Mouse (Mus musculus) adrenal gland, adult 2 months (tissue): ENCODE results near the gene Vcan. TPM values are rescaled to one million over a fixed set of nuclear protein-coding genes. Genes with fewer than 3 reads are reported as not detected.
"Not testable (repeated sequence)": the region's sequence is repeated elsewhere in the genome, so short reads cannot be mapped to it uniquely, and the experiment has no call there.

Experiments used
- DNase-seq: peaks from one replicate; pipeline ENCODE4 v3.0.0; 2021
- long read RNA-seq: library from polyadenylated mRNA; stranded (forward); transcript quantifications from one replicate; pipeline ENCODE4 v2.0.0, GENCODE M21; 2021
- polyA plus RNA-seq: library from polyadenylated mRNA; depleted of rRNA; stranded (reverse); fragments of >200 nt; gene quantifications from 2 replicates; pipeline ENCODE4 v1.2.3, GENCODE M21; 2012; rRNA removed
- total RNA-seq, 2 experiments: library from RNA; stranded (reverse); gene quantifications; 2 replicates each; pipeline ENCODE4 v1.2.3; 2021

Vcan gene
- total RNA-seq (1 to 10 TPM; 2.7 to 3.2 TPM), polyA plus RNA-seq (0.88 and 1.4 TPM in 2 replicates)
- long read RNA-seq, result 0 reads

DNA sequence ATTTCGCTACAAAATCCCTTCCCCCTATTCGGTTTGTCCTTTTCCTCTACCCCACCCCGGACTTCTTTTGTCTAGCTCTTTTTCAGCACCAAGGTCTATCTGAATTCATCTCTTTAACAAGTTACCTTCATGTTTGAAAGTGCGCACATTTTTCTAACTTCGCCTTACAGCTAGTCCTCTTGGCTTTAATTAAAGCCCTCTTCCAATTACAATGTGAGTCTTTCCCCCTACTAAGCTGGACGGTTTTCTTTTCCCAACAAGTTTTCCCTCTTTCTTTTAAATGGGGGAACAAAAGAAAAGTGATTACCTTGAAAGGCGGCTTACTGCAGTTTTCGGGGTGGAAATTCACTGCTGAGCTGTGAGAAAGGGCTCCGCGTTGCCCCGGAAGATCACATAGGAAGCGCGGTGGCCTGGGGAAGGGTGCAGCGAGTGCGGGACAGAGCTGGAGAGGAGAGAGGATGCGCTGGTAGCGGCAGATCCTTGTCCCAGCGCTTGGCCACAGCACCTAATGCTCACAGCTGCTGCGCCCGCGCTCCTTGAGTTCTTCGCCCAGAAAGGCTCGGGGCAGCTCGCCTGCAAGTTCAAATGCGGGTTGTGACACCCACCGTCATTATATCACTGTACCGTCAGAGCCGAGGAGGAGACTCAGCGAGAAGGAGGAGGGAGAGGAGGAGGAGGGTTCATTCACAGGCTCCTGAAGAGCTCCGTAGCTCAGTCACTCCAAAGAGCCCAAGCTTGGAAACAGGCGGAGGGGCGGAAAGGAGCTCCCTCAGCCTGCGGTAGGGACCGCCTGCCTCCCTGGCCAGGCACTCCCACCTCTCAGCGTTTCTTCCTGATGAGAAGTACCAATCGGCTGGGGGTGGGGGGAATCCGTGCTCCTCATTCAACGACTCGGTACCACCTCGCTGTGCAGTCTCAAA lies at the start of gene Vcan:
Vcan (minus strand) TSS at position 744 of the 920 bp plus-strand sequence.
- peak; percentile 19 for DNase-seq

DNA sequence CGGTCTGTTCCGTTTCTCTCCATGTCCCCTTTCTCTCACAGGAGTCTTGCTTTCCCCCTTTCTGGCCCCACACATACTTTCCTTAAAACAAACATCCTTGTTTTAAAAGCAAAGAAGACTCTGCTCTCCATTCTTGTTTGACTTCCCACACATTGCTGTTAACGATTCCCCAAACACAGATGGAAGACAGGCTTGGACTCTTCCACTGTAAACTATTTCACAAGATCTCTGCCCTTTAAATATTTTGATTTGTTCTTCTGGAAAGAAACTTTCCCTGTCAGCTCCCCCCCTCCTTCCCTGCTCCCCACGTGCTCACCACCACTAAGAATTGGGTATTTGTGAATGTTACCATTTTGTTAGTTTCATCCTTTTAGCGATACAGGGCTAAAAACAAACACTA lies 49.2 kb upstream of the Vcan start:
- DNase-seq, result no peak

- DNase-seq, result no peak
Measured at GRCm38 (mm10) chr13:89782886-89783285, 40.6 kb upstream of the Vcan start.

DNA sequence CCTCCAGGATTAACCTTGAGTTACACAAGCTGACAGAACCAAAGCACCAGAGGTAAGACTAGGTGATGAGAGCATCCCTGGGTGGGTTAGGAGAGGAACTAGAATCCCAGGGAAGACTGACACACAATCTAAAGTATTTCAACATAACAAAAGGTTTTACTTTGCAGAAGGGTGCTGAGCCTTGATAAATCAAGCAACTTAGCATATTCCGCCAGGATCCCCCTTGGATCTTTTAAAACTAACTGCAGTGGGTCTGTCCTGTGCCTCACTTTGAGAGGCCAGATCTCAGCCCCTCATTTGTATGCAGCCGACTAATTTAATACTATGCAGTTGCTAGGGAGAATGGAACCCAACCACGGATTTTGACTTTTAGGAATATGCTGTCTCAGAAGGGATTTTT lies 38.0 kb upstream of the Vcan start:
- no peak for DNase-seq

DNA sequence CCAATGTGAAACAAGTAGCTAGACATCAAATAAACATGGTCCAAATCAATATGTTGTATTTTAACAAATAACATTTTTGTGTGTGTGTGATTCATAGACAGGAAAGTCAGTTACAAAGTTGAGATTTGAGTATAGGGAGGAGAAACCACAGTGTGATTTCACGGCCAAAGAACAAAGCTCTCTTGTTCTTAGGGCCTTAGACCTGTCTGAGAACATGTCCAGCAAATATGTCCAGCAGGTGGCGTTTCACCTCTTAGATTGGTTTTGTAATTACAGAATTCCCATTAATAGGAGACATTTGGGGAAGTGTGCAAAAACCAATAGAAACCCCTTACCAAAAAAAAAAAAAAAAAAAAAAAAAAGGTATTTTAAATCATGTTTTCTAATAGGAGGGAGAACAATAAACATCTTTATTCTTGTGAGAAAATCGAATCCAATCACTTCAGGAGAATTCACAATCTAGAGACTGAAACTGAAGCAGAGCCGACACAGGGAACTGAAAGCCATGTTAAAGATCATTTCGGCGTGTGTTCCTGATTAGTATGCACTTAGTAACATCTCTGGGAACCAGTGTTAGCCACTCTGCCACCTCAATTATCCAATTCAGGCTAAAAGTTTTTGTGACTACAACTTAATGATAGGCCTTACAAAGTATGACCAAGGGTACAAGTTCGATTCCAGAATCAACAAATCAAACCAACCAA lies 37.1 kb upstream of the Vcan start:
- DNase-seq, result peak; percentile 40

GRCm38 (mm10) chr13:89777764-89778163 lies 35.5 kb upstream of the Vcan start:
- no peak for DNase-seq

DNA sequence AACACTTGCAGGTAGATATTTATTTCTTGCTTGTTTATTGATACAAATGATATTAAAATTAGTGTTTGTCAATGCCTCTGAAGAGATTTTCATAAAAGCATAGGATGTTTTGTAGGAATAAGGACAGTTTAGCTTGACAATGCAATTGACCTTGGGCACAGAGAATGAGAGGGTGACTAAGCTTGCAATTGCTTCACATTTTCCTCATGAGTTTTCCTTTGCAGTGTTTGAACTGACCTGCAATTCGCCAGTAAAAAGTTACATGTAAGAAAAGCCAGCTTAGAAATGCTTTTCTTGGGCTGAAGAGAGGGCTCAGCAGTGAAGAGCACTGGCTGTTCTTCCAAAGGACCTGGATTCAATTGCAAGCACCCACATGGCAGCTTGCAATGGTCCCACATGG lies 34.8 kb upstream of the Vcan start:
- peak; percentile 35 for DNase-seq

DNA sequence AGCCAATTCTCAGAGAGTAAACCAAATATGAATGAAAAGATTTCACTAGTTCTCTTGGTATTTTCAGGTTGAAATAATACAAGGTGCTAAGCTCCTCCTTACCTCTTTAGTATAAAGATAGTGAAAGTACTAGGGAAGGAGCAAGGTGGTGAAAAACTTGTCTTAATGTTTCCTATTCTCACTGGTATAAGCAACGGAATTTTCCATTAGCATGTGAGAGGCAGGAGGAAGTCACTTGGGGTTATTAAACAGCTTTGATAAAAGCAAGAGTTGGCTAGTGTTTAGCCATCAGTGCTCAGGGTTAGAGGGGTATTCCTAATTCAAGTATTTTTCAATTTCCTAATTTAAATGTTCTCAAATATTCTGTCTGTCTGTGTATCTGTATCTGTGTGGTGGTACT lies 24.2 kb upstream of the Vcan start:
- no peak for DNase-seq

- peak; percentile 6 for DNase-seq
Measured at GRCm38 (mm10) chr13:89765966-89766365, 23.7 kb upstream of the Vcan start.

DNA sequence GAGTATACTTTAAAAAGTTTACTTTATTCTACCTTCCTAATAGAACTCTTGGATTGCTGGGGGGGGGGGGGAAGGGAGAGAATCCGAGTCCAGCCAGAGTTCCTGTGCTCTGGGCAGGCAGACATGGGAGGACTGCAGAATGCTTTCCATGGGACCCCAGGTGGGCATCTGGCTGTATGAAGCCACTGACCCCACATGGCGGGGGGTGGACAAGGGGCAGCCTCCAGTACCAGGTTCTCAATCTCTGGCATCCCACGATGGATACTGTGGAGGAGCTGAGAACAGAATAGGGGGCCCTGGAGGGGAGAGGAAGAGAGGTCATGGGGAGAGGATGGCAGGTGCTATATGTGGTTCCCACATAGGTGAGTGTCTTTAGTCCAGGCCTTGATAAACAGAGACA lies 20.0 kb upstream of the Vcan start:
- DNase-seq, result no peak

GRCm38 (mm10) chr13:89756347-89756746 lies 14.0 kb upstream of the Vcan start:
- no peak for DNase-seq

GRCm38 (mm10) chr13:89750562-89750961 lies 8.3 kb upstream of the Vcan start:
- DNase-seq, result not testable (repeated sequence)

DNA sequence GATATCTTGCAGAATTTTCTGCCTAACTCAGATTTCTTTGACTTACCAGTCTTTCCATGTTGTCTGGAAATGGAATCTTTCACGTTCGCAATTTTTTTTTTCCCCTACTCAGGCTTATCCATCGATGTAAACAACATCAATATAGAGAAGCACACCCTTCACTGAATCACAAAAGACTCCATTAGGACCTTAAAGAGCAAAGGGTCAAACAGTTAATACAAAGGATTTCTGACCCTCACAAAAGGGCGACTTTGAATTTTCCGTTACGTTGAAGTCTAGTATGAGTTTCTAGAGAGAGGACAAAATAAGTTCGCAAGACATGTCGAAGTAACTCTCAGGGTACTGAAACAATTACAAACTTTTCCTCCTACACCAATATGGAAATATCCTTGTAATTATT lies 892 bp upstream of the Vcan start:
- DNase-seq, result no peak

DNA sequence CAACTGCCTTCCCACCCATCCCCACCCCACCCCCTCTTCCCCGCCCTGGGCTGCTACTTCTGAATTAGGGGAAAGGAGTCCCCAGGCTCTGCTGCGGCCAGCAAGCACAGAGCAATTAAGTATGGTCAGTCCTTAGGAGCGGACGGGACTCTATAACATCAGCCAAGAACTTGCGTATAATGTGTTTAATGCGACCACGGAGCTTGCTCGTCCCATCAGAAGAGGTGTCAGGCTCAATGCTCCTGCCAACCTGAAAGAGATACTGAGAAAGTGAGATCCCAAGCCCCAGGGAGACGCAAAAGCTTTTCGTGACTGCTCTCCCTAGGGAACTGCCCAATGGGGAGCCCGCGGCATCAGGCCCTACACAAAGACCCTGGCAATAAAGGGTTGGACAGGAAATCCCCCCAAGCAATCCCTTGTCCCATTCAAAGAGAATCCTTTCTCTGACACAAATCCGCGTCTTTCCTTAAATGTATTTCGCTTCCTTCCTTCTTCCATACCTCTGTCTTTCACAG lies 434 bp upstream of the Vcan start:
- DNase-seq, result no peak

DNA sequence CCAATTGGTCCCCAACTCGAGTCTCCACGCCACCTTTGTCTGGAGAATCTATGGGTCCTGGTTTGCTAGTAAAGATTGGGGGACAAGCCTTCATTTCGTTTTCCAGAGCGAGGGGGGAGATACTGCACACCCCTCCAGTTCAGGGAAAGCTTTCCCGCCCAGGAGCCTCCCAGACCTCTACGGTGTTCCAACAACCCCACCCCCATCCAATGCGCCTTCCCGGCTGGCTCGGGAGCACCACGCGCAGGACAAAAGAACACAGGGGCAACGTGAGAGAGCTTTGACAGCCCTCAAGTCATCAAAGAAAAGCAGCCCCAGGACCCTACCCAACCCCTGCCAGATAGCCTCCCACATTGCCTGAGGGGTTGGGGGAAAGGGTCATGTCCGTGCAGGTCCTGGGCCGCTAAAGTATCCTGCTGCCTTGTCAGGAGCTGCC lies 1.2 kb downstream of the Vcan start:
- DNase-seq, result no peak

DNA sequence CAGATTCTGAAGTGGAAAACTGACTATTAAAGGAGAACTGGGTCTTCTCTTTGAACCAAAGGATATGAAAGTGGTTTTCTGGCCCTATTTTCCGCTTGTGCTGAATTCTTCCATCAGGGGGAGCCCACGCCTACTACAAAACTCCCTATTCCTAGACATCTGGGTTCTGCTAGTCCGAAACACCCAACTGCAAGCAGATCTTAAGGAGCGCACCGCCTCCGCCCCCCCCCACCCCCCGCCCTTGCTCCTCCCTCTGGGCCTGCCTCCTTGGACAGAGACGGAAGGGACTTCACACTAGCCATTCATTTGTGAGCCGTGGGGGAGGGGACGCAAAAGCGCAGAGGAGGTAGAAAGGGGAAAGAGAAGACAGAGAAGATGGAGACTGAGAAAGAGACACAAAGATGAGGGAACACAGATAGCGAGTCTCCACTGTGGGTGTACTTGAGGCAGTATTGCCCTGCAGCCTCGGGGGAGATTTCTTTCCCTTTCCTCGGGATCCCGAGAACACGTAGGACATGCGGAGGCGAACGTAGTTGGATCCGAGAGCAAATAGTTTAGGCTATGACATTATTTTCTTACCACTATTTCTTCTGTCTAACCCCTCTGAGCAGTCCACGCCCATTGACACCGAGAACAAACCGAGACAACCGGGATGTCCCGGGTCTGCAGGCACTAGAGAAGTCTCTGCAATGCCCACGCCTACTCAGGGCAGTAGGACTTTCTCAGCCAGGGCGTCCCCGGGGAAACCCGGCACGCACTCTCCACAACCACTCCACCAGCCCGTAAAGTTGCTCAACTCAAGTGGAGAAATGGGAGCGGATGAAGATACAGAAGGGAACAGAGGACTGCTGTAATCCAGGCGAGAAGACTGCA lies 1.8 kb downstream of the Vcan start:
- DNase-seq, result peak; percentile 82

DNA sequence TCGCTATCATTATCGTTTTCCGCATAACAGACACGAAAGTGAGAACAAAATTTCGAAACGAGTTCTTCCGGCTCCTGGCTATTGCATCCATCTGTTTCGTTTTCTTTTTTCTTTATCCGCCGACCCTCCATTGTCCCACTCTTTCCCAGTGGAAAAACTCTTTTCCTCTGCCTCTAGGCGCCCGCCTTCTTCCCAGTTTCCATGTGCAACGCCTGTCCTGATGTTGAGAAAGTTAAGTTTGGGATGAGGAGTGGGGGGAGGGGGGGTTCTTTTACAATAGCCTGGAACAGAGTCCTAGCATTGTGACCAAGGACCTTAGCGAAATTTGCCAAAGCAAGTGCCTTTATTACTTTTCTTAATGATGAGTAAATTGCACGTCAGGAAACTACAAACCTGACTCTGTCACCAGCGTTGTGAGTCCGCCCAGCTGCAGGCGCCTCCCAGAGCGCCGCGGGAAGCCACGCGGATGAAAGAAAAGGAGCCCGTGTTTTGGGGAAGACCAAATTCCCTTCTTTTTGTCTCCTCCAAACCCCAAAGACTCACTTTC lies 2.5 kb downstream of the Vcan start:
- DNase-seq, result no peak

- DNase-seq, result peak; percentile 91
Measured at GRCm38 (mm10) chr13:89738776-89739695, 3.3 kb downstream of the Vcan start.

DNA sequence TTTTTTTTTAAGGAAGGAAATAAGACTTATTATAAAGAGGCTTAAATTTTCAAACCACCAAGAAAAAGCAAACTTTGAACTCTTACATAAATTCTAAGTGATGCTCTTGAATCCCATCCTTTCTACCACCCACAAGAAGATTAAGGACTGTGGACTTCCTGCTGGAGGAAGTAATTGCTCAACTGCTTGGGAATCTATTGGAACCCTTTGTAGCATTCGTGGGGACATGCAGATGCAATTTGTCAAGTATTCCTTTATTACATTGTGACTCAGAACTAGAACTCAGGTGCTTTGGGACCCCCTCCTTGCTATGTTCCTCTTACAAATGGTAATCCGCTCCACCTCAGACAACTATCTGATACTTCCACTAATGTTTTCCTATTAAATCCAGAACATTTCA lies 4.0 kb downstream of the Vcan start:
- no peak for DNase-seq

DNA sequence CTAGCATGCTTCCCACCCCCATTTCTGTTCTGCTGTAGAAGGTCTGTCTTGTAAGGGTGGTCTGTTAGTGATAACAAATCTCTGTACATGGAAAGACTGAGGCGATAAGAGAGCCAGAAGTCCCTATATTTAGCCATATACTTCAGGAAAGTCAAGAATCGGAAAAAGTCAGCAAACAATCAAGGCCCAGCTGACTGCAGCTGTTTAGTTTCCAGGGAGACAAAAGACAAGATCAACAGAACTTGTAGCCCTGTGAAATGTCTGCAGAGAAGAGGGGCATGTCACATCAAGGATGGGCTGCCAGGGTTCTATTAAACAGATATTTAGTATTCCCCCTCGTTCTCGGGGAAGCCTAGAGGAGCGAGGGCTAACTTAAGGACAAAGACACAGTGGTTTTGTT lies 7.2 kb downstream of the Vcan start:
- no peak for DNase-seq

DNA sequence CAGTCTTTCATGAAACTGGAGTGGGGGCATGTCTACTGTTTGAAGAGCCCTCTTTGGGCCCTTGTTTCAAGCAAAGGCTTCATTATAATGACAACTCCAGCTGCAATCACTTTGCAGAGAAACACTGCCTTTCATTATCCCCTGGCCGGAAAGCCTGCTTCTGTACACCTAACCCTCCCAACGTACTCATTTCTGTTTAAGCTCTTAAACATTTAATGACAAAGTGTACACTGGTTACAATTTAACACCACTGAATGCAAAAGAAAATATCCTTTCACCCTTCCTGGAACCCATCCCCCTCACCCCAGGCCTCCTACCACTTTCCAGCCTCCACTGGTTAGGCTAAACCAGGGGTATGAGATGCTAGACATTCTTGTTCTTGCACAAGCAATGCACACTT lies 15.8 kb downstream of the Vcan start:
- DNase-seq, result no peak
